Mouse (Mus musculus) embryonic fibroblast, embryonic 13.5 days (primary cell): ENCODE measurements around the gene Slc25a22.

Source experiments
- CTCF ChIP-seq: IDR thresholded peaks from 2 replicates; pipeline ENCODE4 v1.5.1; 2011; ENCODE audit warnings: mild to moderate bottlenecking, control low read depth, low read length, moderate library complexity, borderline replicate concordance; ENCODE audit not compliant: insufficient read depth
- POLR2A ChIP-seq: IDR thresholded peaks from 2 replicates; pipeline ENCODE4 v1.6.1; 2011; ENCODE audit warnings: low read depth, mild to moderate bottlenecking, control low read depth, low read length, moderate library complexity

DNA sequence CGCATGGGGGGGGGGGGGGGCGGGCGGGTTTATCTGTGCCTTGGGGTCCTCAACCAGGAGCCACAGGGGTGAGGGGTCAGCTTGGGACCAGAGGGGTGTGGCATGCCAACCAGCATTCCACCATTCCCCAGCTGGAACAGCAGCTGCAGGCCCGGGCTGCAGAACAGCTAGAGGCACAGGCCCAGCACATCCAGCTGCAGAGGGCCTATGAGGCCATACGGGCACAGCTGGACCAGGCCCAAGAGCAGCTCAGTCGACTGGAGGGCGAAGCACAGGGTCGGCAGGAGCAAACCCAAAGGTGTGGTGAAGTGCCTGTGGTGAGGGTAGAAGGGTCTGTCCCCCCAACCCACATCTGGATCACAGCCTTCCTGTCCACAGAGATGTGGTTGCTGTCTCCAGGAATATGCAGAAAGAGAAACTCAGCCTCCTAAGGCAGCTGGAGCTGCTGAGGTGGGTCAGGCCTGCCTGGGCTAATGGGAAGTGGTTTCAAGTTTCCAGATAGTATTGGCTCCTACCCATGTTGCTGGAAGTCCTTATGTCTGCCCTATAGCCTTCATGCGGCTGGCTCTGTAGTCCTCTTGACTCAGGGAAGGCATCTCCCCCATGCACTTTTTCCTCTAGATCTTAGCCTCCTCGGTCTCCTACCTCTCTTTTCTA, 27.8 kb upstream of the Slc25a22 start:
- no peak for TF ChIP-seq POLR2A
- no peak for TF ChIP-seq CTCF
